Mouse (Mus musculus) telencephalon, adult 2 months (tissue): ENCODE measurements around the gene Rph3a.
"Not testable (repeated sequence)": the region's sequence is repeated elsewhere in the genome, so short reads cannot be mapped to it uniquely, and the experiment has no call there.

ENCODE experiments used
- DNase-seq: peaks from one replicate; pipeline ENCODE4 v3.0.0-alpha.2; 2011; ENCODE audit warnings: low read depth, low spot score

Rph3a gene

DNA sequence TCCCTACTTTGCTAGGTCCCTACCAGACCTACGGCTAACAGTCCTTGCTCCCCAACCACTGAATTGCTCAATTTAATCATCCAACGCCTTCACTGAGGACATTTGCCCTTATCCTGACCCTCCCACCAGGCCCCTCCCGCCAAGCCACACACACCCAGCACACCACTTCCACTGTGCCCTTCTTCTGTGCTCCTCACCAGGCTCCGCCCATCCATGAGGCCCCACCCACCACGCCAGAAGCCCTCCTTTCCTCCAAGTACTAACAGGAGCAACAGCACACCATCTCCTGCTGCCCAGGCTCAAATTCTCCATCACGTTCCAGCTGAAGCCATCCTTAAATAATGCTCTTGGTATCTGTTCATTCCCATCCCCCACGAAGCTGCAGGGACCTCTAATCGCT lies 35.4 kb downstream of the Rph3a start:
- no peak for DNase-seq

DNA sequence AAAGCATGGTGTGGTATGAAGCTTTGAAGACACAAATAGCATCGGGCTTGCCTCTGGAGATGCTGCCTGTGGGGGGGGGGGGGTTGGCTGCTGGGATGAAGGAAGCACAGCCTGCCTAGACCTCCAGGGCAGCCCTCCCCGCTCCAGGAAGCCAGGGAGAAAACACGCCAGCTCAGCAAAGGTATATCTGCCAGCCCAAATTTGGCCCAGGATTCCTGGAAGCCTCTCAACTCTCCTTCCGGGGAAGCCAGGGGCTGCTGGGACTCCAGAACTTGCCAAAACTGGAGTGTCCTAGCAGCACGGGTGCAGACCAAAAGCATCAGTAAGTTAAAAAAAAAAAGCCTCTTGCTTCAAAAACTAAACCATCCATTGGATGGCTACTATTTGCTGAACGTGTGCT lies 37.6 kb downstream of the Rph3a start:
- DNase-seq, result peak; percentile 18

DNA sequence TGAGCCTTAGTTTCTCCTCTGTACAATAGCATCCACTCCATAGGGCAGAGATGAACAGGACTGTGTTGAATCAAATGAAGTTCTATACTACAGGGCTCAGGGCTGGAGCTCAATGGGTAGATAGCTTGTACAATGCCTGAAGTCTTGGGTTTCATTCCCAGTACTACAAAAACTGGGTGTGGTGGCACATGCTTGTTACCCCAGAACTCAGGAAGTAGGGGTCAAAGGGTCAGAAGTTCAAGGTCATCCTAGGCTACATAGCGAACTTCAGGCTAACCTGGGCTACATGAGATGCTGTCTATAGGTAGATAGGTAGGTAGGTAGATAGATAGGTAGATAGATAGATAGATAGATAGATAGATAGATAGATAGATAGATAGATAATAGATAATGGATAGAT lies 38.6 kb downstream of the Rph3a start:
- DNase-seq, result no peak

DNA sequence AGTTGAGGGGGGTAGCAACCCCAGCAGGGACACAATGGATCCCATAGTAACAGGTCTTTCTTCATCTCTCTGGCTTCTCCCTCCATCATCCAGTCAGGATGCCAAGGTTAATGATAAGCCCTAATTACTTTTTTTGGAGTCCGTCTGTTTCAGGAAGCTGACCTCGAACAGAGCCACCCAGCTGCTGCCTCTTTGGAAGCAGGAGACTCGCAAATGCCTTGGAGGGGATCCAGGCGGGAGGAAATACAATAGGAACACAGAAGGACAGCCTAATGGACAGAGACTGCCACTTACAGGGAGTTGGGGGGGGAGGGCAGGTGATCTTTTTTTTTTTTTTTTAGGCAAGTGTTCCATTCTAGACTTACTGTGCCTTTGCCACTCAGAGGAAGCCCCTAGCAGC lies 40.2 kb downstream of the Rph3a start:
- DNase-seq, result no peak

DNA sequence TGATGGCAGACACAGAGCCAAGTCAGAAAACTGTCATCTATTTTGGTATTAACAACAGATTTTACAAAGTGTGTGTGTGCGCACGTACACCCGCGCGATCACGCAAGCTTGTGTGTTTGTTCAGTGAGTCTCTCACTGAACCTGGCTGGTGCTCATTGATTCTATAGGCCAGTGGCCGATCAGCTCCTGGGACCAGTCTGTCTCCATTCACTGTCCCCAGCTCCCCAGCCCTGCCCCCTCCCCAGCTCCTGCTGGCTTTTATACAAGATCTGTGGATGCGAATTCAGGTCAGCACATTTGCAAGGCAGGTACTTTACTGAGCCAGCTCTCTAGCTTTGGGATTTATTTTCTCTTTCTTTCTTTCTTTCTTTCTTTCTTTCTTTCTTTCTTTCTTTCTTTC lies 41.1 kb downstream of the Rph3a start:
- no peak for DNase-seq

DNA sequence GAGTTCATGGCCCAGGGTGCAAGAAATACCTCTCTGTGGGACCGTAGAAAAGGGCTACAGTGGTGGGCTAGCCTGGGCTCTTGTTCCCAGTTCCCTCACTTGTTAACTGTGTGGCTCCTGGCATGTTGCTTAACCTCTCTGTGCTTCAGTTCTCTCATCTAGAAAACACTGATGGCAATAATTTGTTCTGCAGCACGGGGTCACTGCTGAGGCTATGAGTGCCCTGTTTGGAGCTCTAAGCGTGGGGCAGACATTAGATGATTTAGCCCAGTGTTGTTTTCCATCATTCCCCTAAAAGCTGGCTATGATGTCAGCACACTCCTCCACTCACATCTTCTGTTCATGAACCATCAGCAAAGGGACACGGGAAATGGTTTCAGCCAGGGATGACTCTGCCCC lies 41.8 kb downstream of the Rph3a start:
- DNase-seq, result no peak

DNA sequence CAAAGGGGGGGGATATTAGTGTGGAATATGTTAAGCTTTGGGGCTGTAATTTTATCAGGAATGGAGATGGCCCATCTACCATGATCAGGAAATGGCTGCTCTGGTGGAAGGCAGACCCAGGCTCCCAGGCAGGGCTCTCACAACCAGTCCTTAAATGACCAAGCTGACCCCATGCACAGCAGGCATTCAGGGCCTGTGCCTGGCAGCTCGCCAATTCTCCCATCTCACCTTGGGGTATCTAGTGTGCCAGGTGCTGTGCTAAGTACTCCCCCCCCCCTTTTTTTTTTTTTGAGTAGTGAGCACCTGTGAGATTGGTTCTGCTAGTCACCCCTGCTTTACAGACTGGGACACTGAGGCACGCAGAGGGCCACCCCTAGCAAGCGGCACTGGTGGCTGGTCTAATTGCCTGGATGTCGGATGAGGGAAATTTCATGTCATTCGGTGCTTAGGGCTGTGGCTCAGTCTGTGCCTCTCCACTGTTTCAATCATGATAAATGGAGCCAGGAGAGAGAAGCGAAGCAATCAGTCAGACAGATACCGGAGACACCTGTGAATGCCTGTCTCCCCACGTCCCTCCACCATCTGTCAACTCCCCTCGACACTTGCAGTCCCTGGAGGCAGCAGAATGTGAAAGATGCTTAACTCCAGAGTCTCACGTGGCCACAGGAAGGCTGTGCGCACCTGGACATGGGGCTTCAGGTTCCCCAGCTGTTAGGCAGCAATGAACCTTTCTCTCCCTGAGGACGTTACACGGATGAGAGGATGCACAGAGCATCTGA lies 42.3 kb downstream of the Rph3a start:
- no peak for DNase-seq

DNA sequence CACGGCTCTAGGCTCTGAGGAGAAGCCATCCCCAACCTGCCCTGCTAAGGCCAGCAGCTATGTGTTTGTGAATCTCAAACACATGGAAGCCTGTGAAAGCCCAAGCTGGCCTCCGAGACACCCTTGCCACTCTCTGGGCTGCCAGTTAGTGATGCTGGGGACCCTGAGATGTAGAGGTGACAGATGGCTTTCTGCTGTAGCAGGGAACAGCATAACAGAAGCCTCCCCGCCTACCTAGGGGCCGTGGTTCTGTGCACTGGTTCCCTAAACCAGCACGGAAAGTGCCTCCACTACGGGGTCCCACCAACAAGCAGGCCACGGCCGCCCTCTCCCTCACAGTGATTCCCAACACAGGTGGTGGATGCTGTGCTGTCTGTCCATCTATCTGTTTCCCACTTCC lies 43.0 kb downstream of the Rph3a start:
- DNase-seq, result no peak

DNA sequence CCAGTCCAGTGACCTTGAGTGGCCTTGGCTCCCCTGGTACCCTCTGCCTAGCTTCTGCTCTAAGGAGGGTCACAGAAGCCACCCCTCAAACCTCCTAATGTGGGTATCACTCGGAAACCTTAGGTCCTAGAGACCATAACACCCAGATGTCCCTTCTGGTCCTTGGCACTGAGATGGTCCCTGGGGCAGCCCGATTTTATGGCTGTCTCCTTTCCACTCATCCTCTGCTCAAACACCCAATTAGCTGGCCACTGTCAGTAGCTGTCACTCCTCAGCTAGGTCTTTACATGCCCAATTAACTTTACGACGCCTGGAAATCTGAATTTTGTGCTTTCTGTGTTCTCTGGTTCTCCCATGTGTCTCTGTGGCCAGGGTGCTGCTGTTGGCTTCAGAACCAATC lies 43.7 kb downstream of the Rph3a start:
- DNase-seq, result no peak

DNA sequence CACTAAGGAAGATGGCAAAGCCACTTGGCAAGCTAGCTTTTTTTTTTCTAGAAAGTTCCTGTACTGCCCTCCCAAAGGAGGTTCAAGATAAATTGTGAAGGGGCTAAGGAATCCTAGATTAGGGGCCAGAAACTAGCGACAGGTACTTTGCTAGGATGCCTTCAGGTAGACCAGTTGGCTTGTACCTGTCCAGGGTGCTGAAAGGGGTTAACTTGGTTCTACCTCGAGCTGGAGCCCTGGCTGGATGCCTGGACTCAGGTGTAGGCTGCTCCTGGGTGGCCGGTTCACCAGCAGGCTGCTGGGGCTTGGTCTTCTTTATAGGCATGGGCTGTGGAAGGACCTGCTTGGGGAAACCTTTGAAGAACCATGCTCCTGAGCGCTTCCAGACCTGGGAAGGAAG lies 48.9 kb downstream of the Rph3a start:
- no peak for DNase-seq

DNA sequence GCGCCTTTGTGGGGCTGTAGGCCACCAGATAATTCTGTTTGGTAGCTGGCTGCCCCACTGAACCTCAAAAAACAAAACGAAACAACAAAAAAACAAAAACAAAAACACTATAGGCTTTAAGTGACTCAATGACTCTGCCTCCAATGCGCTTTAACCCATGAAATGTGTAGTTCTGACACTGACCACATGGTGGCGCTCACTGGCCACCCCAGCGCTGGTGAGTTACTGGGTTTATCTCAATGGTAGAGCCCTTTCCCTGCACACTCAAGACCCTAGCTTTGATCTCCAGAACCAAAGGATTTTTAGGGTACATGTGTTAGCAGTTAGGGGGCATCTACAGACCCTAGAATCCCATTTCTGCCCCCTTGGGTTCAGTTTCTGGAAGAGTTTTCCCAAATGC lies 55.9 kb downstream of the Rph3a start:
- no peak for DNase-seq

DNA sequence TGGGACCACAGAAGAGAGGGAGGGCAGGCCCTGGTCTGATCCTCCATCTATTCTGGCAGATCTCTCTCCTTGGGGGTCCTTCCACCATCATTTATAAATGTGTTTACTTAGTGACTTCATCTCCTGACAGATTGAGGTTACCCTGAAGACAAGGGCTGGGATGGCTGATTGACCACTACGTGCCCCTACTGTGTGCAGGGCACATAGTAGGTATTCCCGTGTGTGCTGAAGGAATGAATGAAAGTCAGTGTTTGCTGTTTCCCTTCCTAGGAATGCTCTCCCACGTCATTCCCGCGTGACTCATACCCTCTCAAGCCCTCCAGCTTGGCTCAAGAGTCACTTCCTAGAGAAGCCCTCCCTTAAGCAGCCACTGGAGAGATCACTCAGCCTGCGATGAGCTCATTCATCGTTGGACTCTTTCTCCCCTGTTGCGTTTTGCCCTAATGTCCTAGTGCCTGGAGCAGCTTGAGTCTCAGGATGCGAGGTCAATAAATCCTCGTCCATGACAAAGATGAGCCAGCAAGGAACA lies 57.6 kb downstream of the Rph3a start:
- DNase-seq, result no peak

DNA sequence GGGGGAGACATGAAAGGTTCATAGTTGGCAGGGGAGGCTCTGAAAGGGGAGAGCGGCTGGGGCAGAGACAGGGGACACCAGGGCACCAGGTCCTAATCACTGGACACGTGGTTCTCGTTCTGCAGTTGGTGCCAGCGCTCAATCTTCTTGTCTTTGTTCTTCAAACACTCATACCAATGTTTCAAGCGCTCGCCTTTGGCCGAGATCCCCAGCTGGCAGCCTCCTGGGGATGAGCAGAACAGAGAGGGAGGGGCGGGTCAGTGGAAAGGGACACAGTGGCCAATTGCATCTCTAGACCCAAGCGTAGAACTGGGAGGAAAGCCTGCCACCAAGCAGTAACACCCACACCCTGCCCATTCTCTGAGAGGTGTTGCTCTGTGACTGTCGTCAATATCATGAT lies 67.8 kb downstream of the Rph3a start:
- DNase-seq, result peak; percentile 59

DNA sequence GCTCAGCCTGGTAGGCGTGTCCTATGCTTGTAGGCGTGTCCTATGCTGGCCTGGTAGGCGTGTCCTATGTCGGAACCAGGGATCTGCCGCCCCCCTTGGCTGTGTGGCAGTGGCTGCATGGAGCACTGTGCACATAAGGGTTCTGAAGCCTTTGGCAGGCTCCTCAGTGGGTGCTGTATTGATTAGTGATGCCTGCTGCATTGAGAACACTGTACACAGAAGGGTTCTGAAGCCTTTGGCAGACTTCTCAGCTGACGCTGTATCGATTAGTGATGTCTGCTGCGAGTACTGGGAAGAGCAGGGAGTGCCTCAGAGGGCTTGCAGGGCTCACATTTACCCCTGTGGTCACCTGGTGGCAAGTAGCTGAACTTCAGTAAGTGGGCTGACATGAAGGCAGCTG lies 71.3 kb downstream of the Rph3a start:
- DNase-seq, result no peak

DNA sequence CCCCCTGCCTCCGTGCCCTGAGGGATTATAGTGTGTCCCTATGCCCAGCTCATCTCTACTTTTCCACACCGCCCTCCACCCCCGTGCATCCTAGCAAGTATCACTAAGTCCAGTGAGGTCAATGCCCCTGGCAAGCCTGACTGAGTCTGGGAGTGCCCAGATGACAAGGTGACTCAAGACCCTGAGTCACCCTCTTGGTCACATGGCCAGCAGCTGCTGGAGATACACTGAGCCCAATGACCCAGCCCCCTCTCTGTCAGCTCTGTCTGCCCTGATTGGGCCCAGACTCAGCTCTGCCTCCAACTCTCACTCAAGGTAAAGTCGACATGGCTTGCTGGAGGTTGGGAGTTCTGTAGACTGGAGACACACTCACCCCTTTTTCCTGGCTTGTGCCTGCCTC lies 72.1 kb downstream of the Rph3a start:
- no peak for DNase-seq

DNA sequence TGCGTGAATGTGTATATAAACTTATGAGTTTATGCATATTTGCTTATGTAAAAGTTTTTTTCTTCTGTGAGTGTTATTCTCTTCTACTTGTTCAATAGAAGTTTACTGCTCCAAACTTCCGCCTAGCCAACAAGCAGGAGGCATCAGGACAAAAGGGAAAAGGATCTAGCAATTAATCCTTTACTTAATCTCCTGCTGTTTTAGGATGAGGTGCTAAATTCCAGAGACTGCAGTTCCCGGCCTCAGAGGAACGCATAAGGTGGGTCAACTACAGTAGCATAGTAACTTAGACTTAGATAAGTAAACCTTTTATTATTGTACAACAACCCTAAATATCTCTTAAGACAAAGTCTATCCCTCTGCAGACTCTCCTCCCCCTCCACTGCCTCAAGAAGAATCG lies 75.9 kb downstream of the Rph3a start:
- DNase-seq, result no peak

DNA sequence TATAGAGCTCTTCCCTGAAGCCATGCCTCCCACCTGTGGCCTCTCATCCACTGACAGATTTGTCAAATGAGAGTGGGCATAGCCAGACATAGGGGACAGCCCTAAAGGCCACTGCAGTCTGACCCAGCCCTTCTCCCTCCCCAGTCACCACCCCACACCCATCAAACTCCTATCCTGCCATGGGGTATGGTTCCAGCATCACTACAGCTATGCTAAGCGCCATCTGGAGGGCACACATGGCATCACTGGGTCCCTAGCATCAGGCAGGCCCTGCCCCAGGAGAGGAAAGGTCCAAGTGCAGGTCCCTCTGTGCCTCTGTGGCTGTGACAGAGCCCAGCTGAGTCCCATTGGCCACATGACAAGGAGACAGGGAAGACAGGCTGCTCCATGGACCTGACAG lies 82.9 kb downstream of the Rph3a start:
- DNase-seq, result no peak

DNA sequence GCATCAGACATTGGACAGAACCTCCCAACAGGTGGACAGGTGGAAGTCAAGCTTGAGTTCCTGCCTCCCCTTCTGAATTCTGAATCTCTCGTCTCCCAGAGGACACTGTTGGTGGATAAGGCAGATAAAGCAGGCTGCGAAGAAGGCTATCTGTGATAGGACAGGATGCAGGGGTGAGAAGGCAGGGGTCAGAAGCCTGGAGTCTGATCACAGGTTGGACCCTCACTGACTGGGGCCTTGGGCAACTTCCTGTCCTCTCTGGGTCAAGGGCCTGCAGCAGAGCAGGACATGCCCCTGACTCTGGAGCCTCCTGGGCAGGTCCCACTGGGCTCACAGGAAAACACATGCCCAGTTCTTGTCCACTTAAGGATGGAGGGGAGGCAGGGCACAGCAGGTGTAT lies 83.6 kb downstream of the Rph3a start:
- not testable (repeated sequence) for DNase-seq

DNA sequence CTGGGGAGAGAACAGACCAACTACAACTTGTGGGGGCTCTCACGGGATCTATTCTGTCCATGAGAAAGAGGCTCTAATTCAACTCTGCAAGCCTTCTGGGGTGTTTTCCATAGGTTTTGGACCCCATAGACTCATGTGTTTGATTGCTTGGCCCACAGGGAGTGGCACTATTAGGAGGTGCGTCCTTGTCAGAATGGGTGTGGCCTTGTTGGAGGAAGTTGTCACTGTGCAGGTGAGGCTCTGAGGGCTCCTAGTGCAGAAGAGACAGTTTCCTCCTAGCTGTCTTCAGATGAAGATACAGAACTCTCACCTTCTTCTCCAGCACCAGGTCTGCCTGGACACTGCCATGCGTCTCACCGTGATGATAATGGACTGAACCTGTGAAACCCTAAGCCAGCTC lies 85.4 kb downstream of the Rph3a start:
- DNase-seq, result not testable (repeated sequence)

DNA sequence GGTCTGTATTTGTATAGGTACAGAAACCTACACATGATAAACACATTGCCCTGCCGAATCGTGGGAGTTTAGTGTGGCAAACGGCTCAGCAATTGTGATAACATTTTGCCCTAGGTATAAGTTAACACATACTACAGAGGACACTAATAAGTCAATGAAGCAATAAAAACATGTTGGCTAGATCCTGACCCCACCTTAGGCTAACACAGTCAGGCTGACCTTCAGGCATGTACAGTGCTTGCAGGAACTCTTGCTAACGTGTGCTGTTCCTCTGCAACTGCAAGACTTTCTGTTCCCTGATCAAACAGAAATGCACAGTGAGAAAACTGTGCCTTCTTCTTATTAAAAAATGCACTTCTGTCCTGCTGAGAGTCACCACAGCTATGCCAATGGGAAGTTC lies 85.9 kb downstream of the Rph3a start:
- no peak for DNase-seq

DNA sequence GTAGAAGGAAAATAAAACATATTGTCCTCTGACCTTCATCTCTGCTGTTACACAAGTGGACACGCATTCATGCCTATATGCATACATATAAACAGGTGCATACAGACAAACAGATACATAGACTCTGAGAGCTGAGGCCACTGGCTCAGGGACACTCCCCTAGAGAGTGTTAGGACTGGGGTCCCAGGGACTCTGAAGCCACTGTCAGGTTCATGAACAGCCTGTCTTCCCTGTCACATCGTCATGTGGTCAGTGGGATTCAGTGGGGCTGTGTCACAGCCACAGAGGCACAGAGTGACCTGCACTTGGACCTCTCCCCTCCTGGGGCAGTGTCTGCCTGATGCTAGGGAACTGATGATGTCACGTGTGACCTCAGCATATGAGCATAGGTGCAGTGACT lies 89.6 kb downstream of the Rph3a start:
- no peak for DNase-seq

DNA sequence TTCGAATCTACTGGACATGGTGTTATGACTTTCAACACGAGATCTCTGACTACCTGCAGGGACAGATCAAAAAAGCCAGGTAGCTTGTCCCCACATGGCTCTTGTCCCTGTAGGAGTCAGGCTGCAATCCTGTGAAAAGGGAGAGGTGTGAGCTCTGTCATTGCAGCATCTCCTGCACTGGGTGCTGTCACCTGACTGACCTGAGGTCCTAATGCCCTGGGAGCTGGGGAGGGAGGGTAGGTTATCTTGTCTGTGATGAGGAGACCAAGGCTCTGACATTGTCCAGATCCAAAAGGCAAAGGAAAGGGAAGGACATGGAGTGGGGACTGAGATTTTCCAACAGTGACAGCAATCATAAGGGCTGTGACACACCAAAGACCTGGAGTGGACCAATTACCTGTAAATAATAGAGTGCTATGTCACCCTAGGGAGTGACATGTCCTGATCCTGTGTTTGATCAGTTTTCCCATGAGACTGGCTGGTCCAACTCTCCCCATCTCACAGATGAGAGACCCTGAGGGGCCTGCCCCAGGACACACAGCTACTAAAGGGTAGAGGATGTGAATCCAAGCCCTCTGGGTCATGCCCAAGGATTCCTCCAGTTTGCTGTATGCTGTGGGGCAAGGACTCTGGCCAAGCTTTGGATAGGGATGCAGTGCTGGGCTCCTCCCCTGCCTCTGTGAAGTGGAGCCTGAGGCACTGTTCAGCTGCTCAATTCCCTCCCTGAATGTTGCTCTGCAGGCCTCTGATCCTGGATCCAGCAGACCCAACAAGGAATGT lies 90.5 kb downstream of the Rph3a start:
- not testable (repeated sequence) for DNase-seq

DNA sequence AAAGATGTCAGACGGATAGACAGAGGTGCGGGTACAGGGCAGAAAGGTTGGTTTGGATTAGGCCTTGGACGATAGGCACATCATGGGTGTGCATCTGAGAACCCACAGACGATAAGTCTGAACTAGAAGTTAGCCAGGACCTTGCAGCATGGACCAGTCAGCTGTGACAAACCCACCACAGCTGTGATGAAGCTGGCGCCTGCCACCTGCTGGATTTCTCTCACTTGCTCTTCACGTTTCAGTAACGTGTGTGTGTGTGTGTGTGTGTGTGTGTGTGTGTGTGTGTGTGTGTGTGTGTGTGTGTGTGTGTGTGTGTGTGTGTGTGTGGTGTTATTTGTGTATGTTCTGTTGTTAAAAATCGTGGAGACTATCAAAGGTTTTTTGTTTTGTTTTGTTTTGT lies 95.7 kb downstream of the Rph3a start, which contains the start of gene Oas1d:
Gene Oas1d (plus strand): TSS at position 333 of the 400 bp plus-strand sequence.
- DNase-seq, result not testable (repeated sequence)
